Mouse (Mus musculus): ENCODE data around the gene Taar7e. TPM values are rescaled to one million over a fixed set of nuclear protein-coding genes. Genes with fewer than 3 reads are reported as not detected.

The Taar7e gene
- not detected for polyA plus RNA-seq (2014; fragmentation: Illumina TruSeq; extraction: RNeasy Lipid Tissue Mini Kit (QIAGEN cat#74804); ENCODE audit: low read depth, low replicate concordance)

GRCm38 (mm10) chr10:24037314-24037713, at the start of gene Taar7e:
Taar7e (plus strand) TSS chr10:24037614.

DNA sequence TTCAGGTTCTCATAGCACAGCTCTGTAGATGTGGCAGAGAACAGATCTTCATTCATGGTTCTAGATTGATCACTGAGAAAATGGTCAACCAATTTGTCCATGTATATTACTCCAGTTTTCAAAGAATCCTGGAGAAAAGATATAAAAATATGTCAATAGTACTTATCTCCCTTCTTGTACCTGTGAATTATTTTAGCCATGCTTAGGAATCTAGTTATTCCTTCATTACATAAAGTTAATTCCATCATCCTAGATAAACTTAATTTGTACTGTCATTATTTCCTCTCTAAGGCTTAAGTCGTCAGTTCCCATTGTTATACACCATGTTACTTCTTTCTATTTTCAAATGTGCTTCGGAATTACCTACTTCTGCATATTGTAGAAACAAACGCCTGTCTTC, 44.0 kb upstream of the Taar7e start, which contains the start of gene Taar7a:
TSS of gene Taar7a (minus strand) at position 101 of the 400 bp plus-strand sequence.

GRCm38 (mm10) chr10:23999639-24000038, 37.8 kb upstream of the Taar7e start, which contains the start of gene Taar7b:
Taar7b (plus strand) TSS chr10:23999939.

GRCm38 (mm10) chr10:24026922-24027321, 10.5 kb upstream of the Taar7e start, which contains the start of gene Taar7d:
Taar7d (plus strand) TSS chr10:24027222.

DNA sequence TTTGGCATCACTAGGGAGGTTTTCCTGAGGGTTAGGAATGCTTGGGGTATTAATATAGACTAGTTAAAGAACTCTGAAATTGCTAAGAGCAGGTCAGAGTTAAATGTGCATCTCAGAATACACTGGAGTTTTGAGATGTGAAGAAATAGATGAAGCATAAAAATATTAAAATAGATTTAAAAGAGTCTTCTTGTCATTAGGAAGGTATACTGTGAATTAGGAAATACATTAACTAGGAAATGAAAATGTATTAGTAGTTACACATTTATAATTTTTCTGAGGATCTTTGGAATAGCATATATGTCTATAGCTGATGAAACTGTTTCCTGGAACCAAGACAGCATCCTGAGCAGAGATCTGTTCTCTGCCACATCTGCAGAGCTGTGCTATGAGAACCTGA, 11.8 kb downstream of the Taar7e start, which contains the start of gene Taar7f:
TSS of gene Taar7f (plus strand) at position 301 of the 400 bp plus-strand sequence.

GRCm38 (mm10) chr10:24076200-24076599, 38.8 kb downstream of the Taar7e start, which contains the start of gene Taar8a:
Taar8a (plus strand) TSS chr10:24076500.

Other genes with a start within 250 kb of the Taar7e start
- gene Slc18b1, start 240.6 kb upstream of the Taar7e start, polyA plus RNA-seq (2014; fragmentation: Illumina TruSeq; extraction: RNeasy Lipid Tissue Mini Kit (QIAGEN cat#74804); ENCODE audit: low read depth, low replicate concordance): 4.2 TPM
- 96.8 TPM for gene Vnn3, start 186.2 kb upstream of the Taar7e start, polyA plus RNA-seq (2014; fragmentation: Illumina TruSeq; extraction: RNeasy Lipid Tissue Mini Kit (QIAGEN cat#74804); ENCODE audit: low read depth, low replicate concordance)
- 114 TPM for gene Vnn1, start 142.9 kb upstream of the Taar7e start, polyA plus RNA-seq (2014; fragmentation: Illumina TruSeq; extraction: RNeasy Lipid Tissue Mini Kit (QIAGEN cat#74804); ENCODE audit: low read depth, low replicate concordance)
- gene Taar1, start 117.3 kb upstream of the Taar7e start, polyA plus RNA-seq (2014; fragmentation: Illumina TruSeq; extraction: RNeasy Lipid Tissue Mini Kit (QIAGEN cat#74804); ENCODE audit: low read depth, low replicate concordance): not detected
- not detected for gene Taar2, start 99.0 kb upstream of the Taar7e start, polyA plus RNA-seq (2014; fragmentation: Illumina TruSeq; extraction: RNeasy Lipid Tissue Mini Kit (QIAGEN cat#74804); ENCODE audit: low read depth, low replicate concordance)
- gene Taar3, start 88.1 kb upstream of the Taar7e start, polyA plus RNA-seq (2014; fragmentation: Illumina TruSeq; extraction: RNeasy Lipid Tissue Mini Kit (QIAGEN cat#74804); ENCODE audit: low read depth, low replicate concordance): not detected
- gene Taar4, start 77.1 kb upstream of the Taar7e start, polyA plus RNA-seq (2014; fragmentation: Illumina TruSeq; extraction: RNeasy Lipid Tissue Mini Kit (QIAGEN cat#74804); ENCODE audit: low read depth, low replicate concordance): not detected
- gene Taar5, start 66.9 kb upstream of the Taar7e start, polyA plus RNA-seq (2014; fragmentation: Illumina TruSeq; extraction: RNeasy Lipid Tissue Mini Kit (QIAGEN cat#74804); ENCODE audit: low read depth, low replicate concordance): not detected
- not detected for gene Taar6, start 52.0 kb upstream of the Taar7e start, polyA plus RNA-seq (2014; fragmentation: Illumina TruSeq; extraction: RNeasy Lipid Tissue Mini Kit (QIAGEN cat#74804); ENCODE audit: low read depth, low replicate concordance)
- gene Taar7a, start 44.1 kb upstream of the Taar7e start, polyA plus RNA-seq (2014; fragmentation: Illumina TruSeq; extraction: RNeasy Lipid Tissue Mini Kit (QIAGEN cat#74804); ENCODE audit: low read depth, low replicate concordance): not detected
- not detected for gene Taar7b, start 37.7 kb upstream of the Taar7e start, polyA plus RNA-seq (2014; fragmentation: Illumina TruSeq; extraction: RNeasy Lipid Tissue Mini Kit (QIAGEN cat#74804); ENCODE audit: low read depth, low replicate concordance)
- gene Taar7d, start 10.4 kb upstream of the Taar7e start, polyA plus RNA-seq (2014; fragmentation: Illumina TruSeq; extraction: RNeasy Lipid Tissue Mini Kit (QIAGEN cat#74804); ENCODE audit: low read depth, low replicate concordance): not detected
- gene Taar7f, start 11.9 kb downstream of the Taar7e start, polyA plus RNA-seq (2014; fragmentation: Illumina TruSeq; extraction: RNeasy Lipid Tissue Mini Kit (QIAGEN cat#74804); ENCODE audit: low read depth, low replicate concordance): not detected
- gene Taar8a, start 38.9 kb downstream of the Taar7e start, polyA plus RNA-seq (2014; fragmentation: Illumina TruSeq; extraction: RNeasy Lipid Tissue Mini Kit (QIAGEN cat#74804); ENCODE audit: low read depth, low replicate concordance): not detected
- not detected for gene Taar8b, start 54.7 kb downstream of the Taar7e start, polyA plus RNA-seq (2014; fragmentation: Illumina TruSeq; extraction: RNeasy Lipid Tissue Mini Kit (QIAGEN cat#74804); ENCODE audit: low read depth, low replicate concordance)
- gene Taar8c, start 64.3 kb downstream of the Taar7e start, polyA plus RNA-seq (2014; fragmentation: Illumina TruSeq; extraction: RNeasy Lipid Tissue Mini Kit (QIAGEN cat#74804); ENCODE audit: low read depth, low replicate concordance): not detected
- gene Taar9, start 71.9 kb downstream of the Taar7e start, polyA plus RNA-seq (2014; fragmentation: Illumina TruSeq; extraction: RNeasy Lipid Tissue Mini Kit (QIAGEN cat#74804); ENCODE audit: low read depth, low replicate concordance): not detected
- gene Stx7, start 111.7 kb downstream of the Taar7e start, polyA plus RNA-seq (2014; fragmentation: Illumina TruSeq; extraction: RNeasy Lipid Tissue Mini Kit (QIAGEN cat#74804); ENCODE audit: low read depth, low replicate concordance): 36.6 TPM
- not detected for gene Moxd1, start 185.9 kb downstream of the Taar7e start, polyA plus RNA-seq (2014; fragmentation: Illumina TruSeq; extraction: RNeasy Lipid Tissue Mini Kit (QIAGEN cat#74804); ENCODE audit: low read depth, low replicate concordance)